Mouse (Mus musculus): ENCODE data around the gene Hdgfl2.

Gene Hdgfl2

GRCm38 (mm10) chr17:56131136-56131535 is 51.7 kb downstream of the Hdgfl2 start:
- DNase-seq (ENCODE audit: low spot score in 2 of 2): no peak

DNA sequence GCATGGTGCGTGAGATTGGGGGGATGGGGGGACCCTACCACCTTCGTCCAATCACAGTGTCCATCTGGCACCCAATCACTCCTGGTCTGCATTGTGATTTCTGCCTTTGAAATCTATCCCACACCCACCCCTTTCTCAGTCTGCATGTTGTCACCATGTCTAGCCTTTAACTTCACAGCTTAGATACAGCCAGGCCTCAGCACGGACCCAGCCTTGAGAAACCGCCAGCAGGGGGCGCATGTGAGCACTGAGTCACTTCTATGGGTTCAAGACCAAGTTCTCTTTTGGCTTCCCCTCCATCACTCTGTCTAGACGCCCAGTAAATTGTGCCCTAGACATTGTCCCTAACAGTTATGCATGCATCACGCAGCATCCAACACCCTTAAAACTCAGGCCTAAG is 52.4 kb downstream of the Hdgfl2 start:
- DNase-seq (ENCODE audit: low spot score in 2 of 2): peak in 1 of 2 experiments; percentile 77

- DNase-seq (ENCODE audit: low spot score in 2 of 2): no peak
Observed at GRCm38 (mm10) chr17:56132661-56133060, 53.2 kb downstream of the Hdgfl2 start.

DNA sequence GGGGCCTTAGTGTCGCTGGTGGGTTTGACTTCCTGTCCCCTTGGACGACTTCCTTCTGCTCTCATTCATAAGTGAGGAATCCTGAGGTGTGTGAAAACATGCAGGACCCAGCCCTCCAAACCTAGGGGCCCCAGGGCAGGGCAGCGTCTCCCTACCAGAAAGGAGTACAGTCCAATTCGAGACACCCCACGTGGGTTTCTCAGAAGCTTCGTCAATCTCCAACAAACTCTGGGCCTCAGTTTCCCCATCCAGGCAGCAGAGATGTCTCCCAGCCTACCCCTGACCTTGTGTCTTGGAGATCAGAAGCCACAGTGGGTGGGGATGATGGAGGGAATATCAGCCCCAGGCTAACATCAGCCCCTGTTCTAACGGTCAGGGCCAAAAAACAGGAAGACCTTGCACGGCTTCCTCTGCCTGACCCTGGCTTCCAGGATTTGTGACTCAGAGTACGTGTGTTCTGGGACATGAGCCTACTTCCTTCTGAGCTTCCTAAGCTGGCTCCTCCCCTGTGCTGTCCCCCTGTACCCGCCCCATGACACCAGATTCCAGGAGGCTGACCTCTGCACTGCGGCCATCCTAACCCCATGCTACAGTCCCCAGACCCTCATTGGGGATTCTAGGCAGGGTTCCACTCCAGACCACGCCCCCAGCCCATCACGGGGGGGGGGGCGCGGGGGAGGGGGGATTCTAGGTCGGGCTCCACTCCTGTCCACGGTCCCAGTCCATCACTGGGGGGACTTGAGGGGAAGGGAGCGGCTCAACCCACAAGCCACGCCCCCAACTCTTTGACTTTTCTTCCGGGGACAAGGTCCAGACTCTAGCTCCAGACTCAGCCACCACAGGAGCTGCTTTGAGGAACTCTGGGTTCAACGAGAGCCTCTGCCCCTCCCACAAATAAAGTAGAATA is 54.3 kb downstream of the Hdgfl2 start:
- no peak for DNase-seq (ENCODE audit: low spot score in 2 of 2)

DNA sequence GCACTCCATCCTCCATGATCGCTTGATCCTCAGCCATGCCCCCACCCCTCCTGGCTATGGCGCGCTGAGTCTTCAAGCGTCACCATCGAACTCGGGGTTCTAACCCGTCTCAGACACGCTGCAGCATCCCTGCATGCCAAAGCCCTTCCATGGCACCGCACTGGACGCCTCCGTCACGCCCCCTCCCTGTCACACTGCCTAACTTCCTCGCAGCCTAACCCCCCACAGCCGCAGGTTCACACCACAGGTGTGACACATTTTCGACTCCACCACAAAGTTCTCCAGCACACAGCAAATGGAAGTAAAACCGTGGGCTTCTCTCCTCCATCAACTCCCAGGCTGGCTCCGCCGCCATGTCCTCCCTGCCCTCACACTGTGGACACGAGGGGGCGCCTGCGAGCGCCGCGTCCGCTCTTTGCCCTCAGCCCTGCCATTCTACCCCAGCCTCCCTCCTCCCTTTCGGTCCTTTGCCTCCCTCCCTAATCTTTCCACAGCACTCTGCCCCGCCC is 55.1 kb downstream of the Hdgfl2 start:
- DNase-seq (ENCODE audit: low spot score in 2 of 2): no peak

- no peak for DNase-seq (ENCODE audit: low spot score in 2 of 2)
Observed at GRCm38 (mm10) chr17:56136558-56136957, 57.1 kb downstream of the Hdgfl2 start.

DNA sequence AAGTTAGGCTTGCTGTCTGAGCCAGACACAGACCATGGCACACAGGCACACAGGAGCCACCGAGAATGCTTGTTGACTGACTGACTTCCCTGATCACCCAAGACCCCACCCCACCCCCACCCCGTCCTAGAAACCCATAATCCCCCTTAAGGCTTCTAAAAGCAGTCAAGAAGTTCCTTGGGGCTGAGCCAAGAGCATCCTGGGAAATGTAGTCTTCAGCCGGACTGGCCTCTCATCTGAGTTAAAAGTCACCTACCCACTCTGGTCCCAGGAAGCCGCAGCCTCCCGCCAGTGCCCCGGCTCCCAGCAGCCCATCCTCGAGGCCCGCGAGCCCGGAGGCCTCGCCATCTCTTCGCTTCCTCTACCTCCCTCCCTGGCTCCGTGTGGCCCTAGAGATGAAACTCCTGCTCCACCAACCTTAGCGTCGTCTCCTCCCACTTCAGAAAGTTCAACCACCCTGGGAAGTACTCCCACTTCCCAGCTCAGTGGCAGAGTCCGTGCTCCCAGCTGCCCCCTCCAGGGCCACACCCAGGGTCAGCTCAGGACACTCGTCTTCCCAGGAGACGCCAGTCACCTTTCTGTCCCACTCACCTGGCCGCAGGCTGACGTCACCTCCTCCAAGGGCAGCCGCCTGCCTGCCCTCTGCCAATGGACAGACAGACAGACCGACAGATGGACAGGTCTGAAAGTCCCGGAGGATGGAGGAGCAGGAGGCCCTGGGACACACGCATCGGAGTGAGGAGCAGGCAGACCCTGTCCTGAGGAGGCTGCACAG is 58.6 kb downstream of the Hdgfl2 start:
- no peak for DNase-seq (ENCODE audit: low spot score in 2 of 2)

GRCm38 (mm10) chr17:56139355-56139754 is 59.9 kb downstream of the Hdgfl2 start:
- no peak for DNase-seq (ENCODE audit: low spot score in 2 of 2)

GRCm38 (mm10) chr17:56139858-56140595 is 60.6 kb downstream of the Hdgfl2 start, which contains the start of gene Sema6b:
Gene Sema6b (minus strand): TSS chr17:56140343.
- no peak for DNase-seq (ENCODE audit: low spot score in 2 of 2)

- no peak for DNase-seq (ENCODE audit: low spot score in 2 of 2)
Observed at GRCm38 (mm10) chr17:56141702-56142605, 62.5 kb downstream of the Hdgfl2 start.

DNA sequence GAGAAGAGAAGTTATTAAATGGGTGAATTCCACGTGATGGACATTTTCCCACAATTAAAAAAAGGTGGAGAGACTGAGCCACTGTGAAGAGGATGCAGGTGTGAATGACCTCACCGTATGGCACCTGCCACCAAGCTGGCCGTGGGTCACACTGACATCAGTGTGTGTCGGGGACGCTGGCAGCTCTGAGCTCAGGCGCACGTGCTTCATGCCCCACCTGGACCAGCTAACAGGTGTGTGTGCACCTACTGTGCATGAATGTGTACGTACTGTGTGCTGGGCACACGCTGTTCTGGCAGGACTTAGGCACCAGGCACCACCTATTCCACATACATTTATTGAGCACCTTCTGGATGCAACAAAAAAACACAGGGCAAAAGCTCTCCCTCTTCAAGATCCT is 65.1 kb downstream of the Hdgfl2 start:
- DNase-seq (ENCODE audit: low spot score in 2 of 2): no peak

DNA sequence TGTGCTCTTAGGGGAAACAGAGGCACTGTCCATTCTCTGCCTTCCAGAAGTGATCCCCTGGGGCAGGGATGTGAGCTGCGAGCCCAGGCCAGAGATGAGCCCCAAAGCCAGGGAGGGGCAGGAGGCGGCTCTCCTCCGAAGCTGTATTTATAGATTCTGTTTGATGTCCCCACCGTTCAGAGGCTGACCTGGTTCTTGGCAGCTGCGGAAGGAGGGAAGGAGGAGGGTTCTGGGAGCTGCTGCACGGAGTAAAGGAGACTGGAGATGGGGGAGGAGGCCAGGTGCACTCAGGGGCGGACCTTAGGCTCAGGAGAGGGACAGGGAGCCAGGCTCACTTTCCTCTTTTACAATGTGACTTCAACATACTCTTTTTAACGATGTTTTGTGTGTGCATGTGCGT is 66.7 kb downstream of the Hdgfl2 start:
- DNase-seq (ENCODE audit: low spot score in 2 of 2): no peak

GRCm38 (mm10) chr17:56147420-56147819 is 68.0 kb downstream of the Hdgfl2 start:
- DNase-seq (ENCODE audit: low spot score in 2 of 2): no peak

DNA sequence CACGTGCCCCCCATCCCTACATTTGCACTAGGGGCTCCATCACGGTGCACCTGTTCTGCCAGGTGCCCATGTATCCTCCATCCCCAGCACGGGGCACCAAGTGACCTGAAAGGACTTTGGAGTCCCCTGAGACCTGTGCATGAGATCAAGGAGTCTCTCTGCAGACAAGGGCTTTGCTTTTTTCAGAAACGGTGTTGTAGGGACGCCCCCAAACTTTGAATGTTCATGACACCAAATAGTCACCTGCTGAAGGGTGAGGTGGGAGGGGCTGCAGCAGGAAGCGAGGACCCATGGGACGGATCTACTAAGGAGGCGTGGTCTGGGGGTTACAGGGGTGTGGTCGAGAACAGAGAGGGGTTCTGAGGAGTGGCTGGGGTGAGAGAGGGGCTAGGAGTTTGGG is 68.8 kb downstream of the Hdgfl2 start:
- DNase-seq (ENCODE audit: low spot score in 2 of 2): no peak

- no peak for DNase-seq (ENCODE audit: low spot score in 2 of 2)
Observed at GRCm38 (mm10) chr17:56148790-56149618, 69.6 kb downstream of the Hdgfl2 start.

DNA sequence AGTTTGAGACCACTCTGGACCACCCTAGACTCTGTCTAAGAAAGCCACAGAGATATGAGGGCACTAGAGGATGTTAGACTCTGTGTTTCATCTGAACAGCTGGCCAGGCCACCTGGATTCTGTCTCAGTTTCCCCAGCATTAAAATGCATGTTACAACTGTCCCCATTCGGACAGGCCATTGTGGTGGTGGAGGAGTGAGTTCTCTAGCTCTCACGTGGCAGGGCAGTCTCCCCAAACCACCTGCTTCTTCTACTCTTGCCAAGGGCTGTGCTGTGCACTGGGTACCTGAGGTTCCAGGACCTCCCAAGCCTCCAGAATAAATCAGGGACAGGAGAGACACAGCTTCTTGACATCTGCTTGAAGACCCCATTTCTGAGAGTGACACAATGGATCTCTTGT is 70.5 kb downstream of the Hdgfl2 start:
- DNase-seq (ENCODE audit: low spot score in 2 of 2): no peak
